Mouse (Mus musculus) right cerebral cortex, adult 2 months (tissue): ENCODE data around the gene Arl10.

Experiments
- DNase-seq, 2 experiments: peaks; one replicate each; pipeline ENCODE4 v3.0.0; 2021 to 2022; ENCODE audit warnings: low spot score in 2 of 2

Gene Arl10

GRCm38 (mm10) chr13:54574854-54575481, at the start of gene Arl10:
Gene Arl10 (plus strand): TSS chr13:54575015.
- DNase-seq, result peak; percentile 70 to 82

GRCm38 (mm10) chr13:54527140-54527539, 47.7 kb upstream of the Arl10 start:
- no peak for DNase-seq

GRCm38 (mm10) chr13:54532134-54532533, 42.7 kb upstream of the Arl10 start:
- no peak for DNase-seq

GRCm38 (mm10) chr13:54548036-54548435, 26.8 kb upstream of the Arl10 start:
- no peak for DNase-seq

GRCm38 (mm10) chr13:54556176-54556575, 18.6 kb upstream of the Arl10 start:
- no peak for DNase-seq

- no peak for DNase-seq
Measured at GRCm38 (mm10) chr13:54556796-54557195, 18.0 kb upstream of the Arl10 start.

- no peak for DNase-seq
Measured at GRCm38 (mm10) chr13:54557652-54558051, 17.2 kb upstream of the Arl10 start.

- DNase-seq, result no peak
Measured at GRCm38 (mm10) chr13:54559656-54560055, 15.2 kb upstream of the Arl10 start.

GRCm38 (mm10) chr13:54560608-54561007, 14.2 kb upstream of the Arl10 start:
- DNase-seq, result peak; percentile 30 to 53

GRCm38 (mm10) chr13:54562562-54562961, 12.3 kb upstream of the Arl10 start:
- no peak for DNase-seq

- DNase-seq, result peak in 1 of 2 experiments; percentile 25
Measured at GRCm38 (mm10) chr13:54564232-54565200, 10.3 kb upstream of the Arl10 start.

GRCm38 (mm10) chr13:54565201-54565581, 9.6 kb upstream of the Arl10 start, which contains the start of gene 4833439L19Rik:
Gene 4833439L19Rik (minus strand): TSS chr13:54565435.
- peak; percentile 96 to 97 for DNase-seq

GRCm38 (mm10) chr13:54565594-54566345, 9.0 kb upstream of the Arl10 start:
- peak; percentile 38 to 47 for DNase-seq

GRCm38 (mm10) chr13:54568380-54568779, 6.4 kb upstream of the Arl10 start:
- no peak for DNase-seq

GRCm38 (mm10) chr13:54569282-54569681, 5.5 kb upstream of the Arl10 start:
- DNase-seq, result no peak

GRCm38 (mm10) chr13:54570736-54571135, 4.1 kb upstream of the Arl10 start:
- no peak for DNase-seq

GRCm38 (mm10) chr13:54571637-54572036, 3.2 kb upstream of the Arl10 start:
- no peak for DNase-seq

GRCm38 (mm10) chr13:54572621-54573020, 2.2 kb upstream of the Arl10 start:
- no peak for DNase-seq

- no peak for DNase-seq
Measured at GRCm38 (mm10) chr13:54575489-54575888, 674 bp downstream of the Arl10 start.

GRCm38 (mm10) chr13:54577652-54578507, 3.1 kb downstream of the Arl10 start:
- no peak for DNase-seq

- DNase-seq, result no peak
Measured at GRCm38 (mm10) chr13:54581385-54581784, 6.6 kb downstream of the Arl10 start.
